Mouse (Mus musculus): ENCODE data around the gene Tns1.

Tns1 gene

DNA sequence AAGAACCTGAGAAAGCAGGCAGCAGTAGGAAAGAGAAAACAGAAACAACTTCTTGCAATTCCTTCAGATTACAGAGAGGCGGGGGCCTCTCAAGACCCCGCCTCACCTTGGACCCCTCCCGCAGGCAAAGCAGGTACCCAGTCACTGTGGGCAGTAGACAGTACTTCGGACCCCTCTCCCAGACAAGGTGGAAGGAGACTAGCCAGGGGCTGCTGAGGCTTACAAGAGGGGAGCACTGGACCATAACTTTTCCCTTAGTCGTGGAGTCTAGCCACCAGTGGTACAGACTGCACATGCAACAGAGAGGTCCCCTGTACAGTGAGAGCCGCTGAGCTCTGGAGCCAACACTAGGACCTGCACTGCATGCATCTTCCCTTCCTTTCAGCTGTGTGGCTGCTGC lies 64.2 kb downstream of the Tns1 start:
- no peak for DNase-seq (ENCODE audit: low read depth, low spot score)

DNA sequence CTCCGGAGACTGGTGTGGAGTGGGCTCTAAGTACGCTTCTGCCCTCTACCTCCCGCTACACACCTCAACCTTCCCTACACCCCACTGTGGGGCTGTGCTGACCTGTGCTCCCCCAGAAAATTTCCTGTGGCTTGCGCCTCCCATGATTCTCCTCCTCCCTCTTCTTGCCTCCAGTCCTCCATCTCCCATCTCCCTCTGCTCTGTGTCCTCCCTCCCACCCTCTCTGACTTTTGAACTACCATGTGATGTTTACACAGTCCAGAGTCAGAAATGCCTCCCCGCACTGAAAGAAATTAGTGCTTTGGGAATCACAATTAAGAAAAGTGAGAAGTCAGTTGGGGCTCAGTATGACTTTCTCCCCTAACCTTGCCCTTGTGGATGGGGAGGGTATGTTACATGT lies 64.7 kb downstream of the Tns1 start:
- DNase-seq (ENCODE audit: low read depth, low spot score): no peak

- DNase-seq (ENCODE audit: low read depth, low spot score): no peak
Measured at GRCm38 (mm10) chr1:74058771-74059170, 65.5 kb downstream of the Tns1 start.

- DNase-seq (ENCODE audit: low read depth, low spot score): no peak
Measured at GRCm38 (mm10) chr1:74058309-74058708, 65.9 kb downstream of the Tns1 start.

GRCm38 (mm10) chr1:74057501-74057900 lies 66.7 kb downstream of the Tns1 start:
- DNase-seq (ENCODE audit: low read depth, low spot score): no peak

DNA sequence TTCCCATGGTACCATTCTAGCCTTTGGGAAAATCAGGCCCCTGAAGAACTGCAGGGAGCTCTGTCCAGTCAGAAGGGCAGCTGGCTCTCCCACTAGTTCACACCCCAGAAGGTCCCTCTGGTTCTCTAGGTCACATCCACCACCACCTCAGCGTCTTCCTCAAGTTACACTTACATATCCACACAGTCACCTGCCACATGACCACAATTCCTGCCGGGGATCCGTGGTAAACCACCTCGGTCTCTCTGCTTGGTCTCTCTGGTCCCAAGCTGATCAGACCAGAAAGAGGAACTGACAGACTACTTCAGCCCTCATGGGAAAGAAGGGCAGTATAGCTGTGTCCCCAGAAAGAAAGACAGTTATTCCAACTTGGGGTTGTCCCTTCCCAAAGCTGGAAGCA lies 68.7 kb downstream of the Tns1 start:
- DNase-seq (ENCODE audit: low read depth, low spot score): no peak

DNA sequence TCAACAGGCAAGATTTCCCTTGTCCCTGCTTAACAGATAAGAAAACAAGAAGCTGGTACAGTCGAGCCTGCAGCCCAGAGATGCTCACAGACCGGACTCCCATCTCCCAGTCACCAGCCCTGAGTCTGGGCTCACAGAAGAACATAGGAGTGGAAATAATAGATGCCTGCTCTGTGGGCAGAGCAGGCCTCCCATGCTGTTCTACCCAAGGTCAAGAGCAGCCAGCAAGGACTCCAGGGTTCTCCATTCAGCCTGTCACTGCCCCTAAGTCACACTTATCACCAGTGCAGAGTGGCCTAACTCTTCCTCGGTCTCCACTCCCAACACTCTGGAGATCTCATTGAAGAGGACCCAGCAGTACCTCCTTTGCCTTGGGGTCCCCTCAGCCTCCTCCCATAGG lies 69.8 kb downstream of the Tns1 start:
- no peak for DNase-seq (ENCODE audit: low read depth, low spot score)

- DNase-seq (ENCODE audit: low read depth, low spot score): no peak
Measured at GRCm38 (mm10) chr1:74054007-74054406, 70.2 kb downstream of the Tns1 start.

GRCm38 (mm10) chr1:74053068-74053467 lies 71.2 kb downstream of the Tns1 start:
- DNase-seq (ENCODE audit: low read depth, low spot score): no peak

- DNase-seq (ENCODE audit: low read depth, low spot score): no peak
Measured at GRCm38 (mm10) chr1:74051349-74051748, 72.9 kb downstream of the Tns1 start.

GRCm38 (mm10) chr1:74049430-74049829 lies 74.8 kb downstream of the Tns1 start:
- DNase-seq (ENCODE audit: low read depth, low spot score): no peak

DNA sequence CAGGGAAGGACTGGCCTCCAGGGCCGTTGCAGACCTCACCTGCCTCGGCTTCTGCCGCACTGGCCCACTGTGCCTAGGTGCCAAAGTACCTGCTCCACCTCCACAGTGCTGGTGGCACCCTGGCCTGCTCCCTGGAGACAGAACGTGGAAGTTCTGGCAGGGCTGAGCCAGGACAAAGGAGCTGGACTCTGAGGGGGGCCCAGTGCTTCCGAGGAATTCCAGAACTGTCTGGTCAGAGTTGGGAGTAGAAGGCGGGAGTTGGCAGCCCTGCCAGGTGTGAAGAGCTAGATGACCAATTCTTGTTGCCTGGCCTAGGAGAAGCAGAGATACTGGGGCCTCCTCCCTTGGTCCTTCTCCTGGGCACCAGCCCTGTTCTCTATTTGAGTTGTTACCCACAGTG lies 76.5 kb downstream of the Tns1 start:
- no peak for DNase-seq (ENCODE audit: low read depth, low spot score)

- DNase-seq (ENCODE audit: low read depth, low spot score): no peak
Measured at GRCm38 (mm10) chr1:74047311-74047710, 76.9 kb downstream of the Tns1 start.

DNA sequence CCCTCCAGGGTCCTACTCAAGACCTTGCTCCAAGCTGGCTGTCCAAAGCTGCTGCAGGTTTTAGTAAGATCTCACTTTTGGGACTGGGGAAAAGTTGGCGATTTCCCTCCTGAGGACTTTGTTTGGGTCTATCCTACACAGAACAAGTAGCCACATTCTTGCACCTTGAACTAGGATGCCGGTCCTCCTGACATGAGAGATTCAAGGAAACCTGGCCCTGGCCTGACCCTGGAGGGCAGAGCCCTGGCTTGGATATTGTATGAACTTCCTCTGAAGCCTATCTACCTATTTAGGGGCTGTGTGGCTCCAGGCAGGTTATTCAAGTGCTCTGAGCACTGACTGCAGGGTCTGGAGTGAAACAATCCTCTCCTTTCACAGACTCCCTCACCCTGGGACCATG lies 79.2 kb downstream of the Tns1 start:
- no peak for DNase-seq (ENCODE audit: low read depth, low spot score)

- DNase-seq (ENCODE audit: low read depth, low spot score): peak; percentile 73
Measured at GRCm38 (mm10) chr1:74044421-74044820, 79.8 kb downstream of the Tns1 start.

GRCm38 (mm10) chr1:74043584-74044105 lies 80.6 kb downstream of the Tns1 start:
- DNase-seq (ENCODE audit: low read depth, low spot score): no peak

DNA sequence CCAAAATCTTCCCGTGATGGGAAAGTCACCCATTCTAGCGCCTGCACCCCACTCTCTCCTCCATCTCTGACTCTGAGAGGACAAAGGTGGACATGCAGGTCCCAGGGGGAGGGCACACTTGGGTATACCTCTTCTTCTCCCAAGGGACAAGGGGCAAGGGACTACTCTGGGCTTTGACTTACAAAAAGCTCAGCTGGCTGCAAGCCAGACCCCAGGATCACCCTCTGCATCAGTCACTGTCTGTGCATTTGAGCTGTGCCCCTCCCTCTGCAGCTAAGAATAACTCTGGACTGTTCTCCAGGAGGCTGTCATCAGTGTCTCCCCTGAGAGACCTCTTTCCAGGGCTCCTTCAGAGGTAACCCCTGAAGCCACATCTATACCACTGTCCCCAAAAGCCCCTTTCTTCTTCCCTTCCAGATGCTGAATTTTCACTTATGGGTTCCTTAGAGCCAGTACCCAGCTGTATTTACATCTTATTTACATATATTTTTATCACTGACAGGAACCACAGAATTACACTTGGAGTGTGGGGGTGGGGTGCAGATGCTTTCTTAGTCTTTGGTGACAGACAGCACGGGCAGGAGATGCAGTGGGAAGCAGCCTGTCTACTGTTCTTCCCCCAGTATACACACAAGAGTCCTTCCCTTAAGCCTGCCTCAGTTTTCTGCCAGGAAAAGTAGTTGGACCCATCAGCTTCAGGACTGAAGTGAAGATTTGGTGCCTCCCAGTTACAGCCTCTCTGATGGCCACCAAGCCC lies 81.4 kb downstream of the Tns1 start:
- DNase-seq (ENCODE audit: low read depth, low spot score): peak; percentile 65

GRCm38 (mm10) chr1:74041692-74042091 lies 82.6 kb downstream of the Tns1 start:
- no peak for DNase-seq (ENCODE audit: low read depth, low spot score)

DNA sequence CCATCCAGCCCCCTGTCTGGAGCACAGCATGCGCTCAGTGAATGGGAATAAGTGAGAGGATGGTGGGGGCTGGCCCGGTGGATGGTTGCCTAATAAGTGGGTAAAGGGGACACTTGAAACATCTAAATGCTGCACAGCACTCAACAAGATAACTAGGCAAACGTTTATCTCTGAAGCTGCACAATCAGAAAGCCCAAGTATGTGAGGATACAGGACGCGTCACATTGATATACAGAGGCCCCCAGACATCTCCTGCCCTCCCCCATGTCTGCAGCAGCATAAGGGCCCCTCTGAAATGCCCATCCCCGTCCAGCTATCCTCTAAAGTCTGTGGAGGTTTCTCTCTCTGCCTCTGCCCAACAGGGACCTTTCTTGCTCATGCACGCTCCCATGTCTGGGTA lies 83.1 kb downstream of the Tns1 start:
- DNase-seq (ENCODE audit: low read depth, low spot score): no peak

- DNase-seq (ENCODE audit: low read depth, low spot score): no peak
Measured at GRCm38 (mm10) chr1:74036560-74037390, 87.5 kb downstream of the Tns1 start.

- DNase-seq (ENCODE audit: low read depth, low spot score): no peak
Measured at GRCm38 (mm10) chr1:74035912-74036489, 88.2 kb downstream of the Tns1 start.

GRCm38 (mm10) chr1:74035487-74035886 lies 88.8 kb downstream of the Tns1 start:
- DNase-seq (ENCODE audit: low read depth, low spot score): no peak
